Mouse (Mus musculus) midbrain, embryonic 14.5 days (tissue): ENCODE measurements around the gene Bik. TPM values are rescaled to one million over a fixed set of nuclear protein-coding genes. Genes with fewer than 3 reads are reported as not detected.

Experiments used
- ATAC-seq: fragments of 200-750 bp; cut with Nextera tagmentation; 2 replicates; pipeline ENCODE4 v1.8.0; 2017; ENCODE audit warnings: moderate number of reproducible peaks, moderate library complexity; ENCODE audit not compliant: low FRiP score, low TSS enrichment
- DNase-seq: peaks from one replicate; pipeline ENCODE4 v3.0.0-alpha.2; 2015
- H3K27ac ChIP-seq: fragments of 300-500 bp; sonication (generic); replicated peaks from 2 replicates; pipeline ENCODE4 v1.5.1; 2014; ENCODE audit warnings: mild to moderate bottlenecking, low read depth, low read length, moderate library complexity
- H3K27me3 ChIP-seq: fragments of 300-500 bp; sonication (generic); 2 replicates; pipeline ENCODE4 v1.6.1; 2014; ENCODE audit warnings: low read length, control low read depth, mixed read lengths; ENCODE audit not compliant: control insufficient read depth, insufficient read depth
- H3K36me3 ChIP-seq: fragments of 300-500 bp; sonication (generic); 2 replicates; pipeline ENCODE4 v1.6.1; 2014; ENCODE audit warnings: low read length, control low read depth; ENCODE audit not compliant: control insufficient read depth, insufficient read depth
- H3K4me1 ChIP-seq: fragments of 300-500 bp; sonication (generic); 2 replicates; pipeline ENCODE4 v1.6.1; 2014; ENCODE audit warnings: mild to moderate bottlenecking, antibody characterized with exemption, low read length, control low read depth; ENCODE audit not compliant: control insufficient read depth, insufficient read depth
- H3K4me2 ChIP-seq: fragments of 300-500 bp; sonication (generic); 2 replicates; pipeline ENCODE4 v1.6.1; 2014; ENCODE audit warnings: mild to moderate bottlenecking, low read length, moderate library complexity
- H3K4me3 ChIP-seq: fragments of 300-500 bp; sonication (generic); replicated peaks from 2 replicates; pipeline ENCODE4 v1.5.1; 2014; ENCODE audit warnings: low read depth, low read length
- H3K9ac ChIP-seq: fragments of 300-500 bp; sonication (generic); replicated peaks from 2 replicates; pipeline ENCODE4 v1.6.1; 2014; ENCODE audit warnings: mild to moderate bottlenecking, low read length, moderate library complexity
- H3K9me3 ChIP-seq: fragments of 300-500 bp; sonication (generic); 2 replicates; pipeline ENCODE4 v1.6.1; 2016; ENCODE audit warnings: low read length, control low read depth, mixed read lengths; ENCODE audit not compliant: control insufficient read depth
- WGBS: fragments of 180-500 bp; shearing (Covaris S2); extraction: QIAGEN DNeasy Blood & Tissue Kit; methylation state at CpG from one replicate; pipeline ENCODE4 v1.1.7; 2014; 5-methylcytosine and 5-hydroxymethylcytosine counted together
- polyA plus RNA-seq: library from polyadenylated mRNA; unstranded; fragments of >200 nt; fragmentation: Nextera tagmentation; extraction: Ambion mirVana; gene quantifications from 2 replicates; pipeline ENCODE4 v1.2.1, GENCODE M21; 2014

Bik gene
- polyA plus RNA-seq, 1 experiment from 2014 or later, result 0.30 TPM

DNA sequence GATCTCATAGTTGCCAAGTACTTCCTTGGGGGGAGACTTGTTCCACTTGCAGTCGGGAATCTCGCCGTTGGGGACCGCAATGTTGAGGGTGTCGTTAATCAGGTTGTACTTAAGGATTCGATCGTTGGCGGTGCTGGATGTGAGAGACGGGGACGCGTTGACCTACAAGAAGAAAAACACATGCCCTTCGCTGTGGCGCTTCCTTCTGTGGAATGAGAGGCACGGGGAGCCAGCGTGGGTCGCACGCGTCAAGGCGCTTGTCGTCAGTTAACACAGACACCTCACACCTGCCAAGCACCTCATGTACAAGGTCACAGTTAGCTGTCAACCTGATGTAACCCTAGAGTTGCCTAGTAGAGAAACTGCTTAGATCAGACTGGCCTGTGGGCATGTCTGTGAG is 37.2 kb upstream of the Bik start:
- no peaks in the 10 kb centered on the region for H3K9me3 ChIP-seq
- H3K27me3 ChIP-seq, result no peaks in the 10 kb centered on the region
- no peak for ATAC-seq
- no peak overlapping the region for H3K4me3 ChIP-seq
- DNase-seq, result no peak
- H3K27ac ChIP-seq, result no peak overlapping the region
- H3K4me1 ChIP-seq, result no peaks in the 10 kb centered on the region
- H3K9ac ChIP-seq, result no peak overlapping the region
- peaks cover 93% of the 10 kb centered on the region for H3K36me3 ChIP-seq
- H3K4me2 ChIP-seq, result no peak overlapping the region
- 96% methylated on average over 20 of the region's 20 CpGs for WGBS

DNA sequence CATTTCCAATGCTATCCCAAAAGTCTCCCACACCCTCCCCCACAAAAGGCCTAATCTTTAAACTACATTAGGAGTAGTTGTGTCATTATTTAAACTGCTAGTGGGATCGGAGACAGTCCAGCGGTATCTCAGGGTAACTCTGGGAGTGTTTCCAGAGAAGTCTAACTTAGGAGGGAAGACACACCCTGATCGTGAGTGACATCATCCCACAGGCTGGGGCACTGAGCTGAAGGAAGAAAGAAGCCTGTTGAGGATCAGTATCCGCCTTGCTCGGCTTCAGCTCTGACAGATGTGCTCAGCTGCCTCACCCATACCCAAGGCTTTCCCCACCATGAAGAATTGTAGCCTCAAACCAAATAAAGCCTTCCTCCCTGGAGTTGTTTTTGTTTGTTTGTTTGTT is 34.8 kb upstream of the Bik start:
- ATAC-seq, result no peak
- H3K36me3 ChIP-seq, result peaks cover 97% of the 10 kb centered on the region

GRCm38 (mm10) chr15:83493856-83494571 is 32.6 kb upstream of the Bik start:
- DNase-seq, result no peak
- Histone ChIP-seq H3K4me1 (no peaks in the 10 kb centered on the region), H3K4me3 (no peak overlapping the region), H3K27ac (no peak overlapping the region), H3K9ac (no peak overlapping the region), H3K36me3 (peaks cover 99% of the 10 kb centered on the region), H3K9me3 (no peaks in the 10 kb centered on the region), H3K27me3 (no peaks in the 10 kb centered on the region), H3K4me2 (no peak overlapping the region)
- 93% methylated on average over 7 of the region's 7 CpGs for WGBS
- ATAC-seq, result no peak

More for the DNA sequence above, 34.8 kb upstream of the Bik start:
- DNase-seq, result no peak
- no peaks in the 10 kb centered on the region for H3K9me3 ChIP-seq
- no peak overlapping the region for H3K4me2 ChIP-seq
- 93% methylated on average over 5 of the region's 5 CpGs for WGBS
- H3K27me3 ChIP-seq, result no peaks in the 10 kb centered on the region
- H3K9ac ChIP-seq, result no peak overlapping the region
- H3K4me1 ChIP-seq, result no peaks in the 10 kb centered on the region
- H3K27ac ChIP-seq, result no peak overlapping the region
- no peak overlapping the region for H3K4me3 ChIP-seq

DNA sequence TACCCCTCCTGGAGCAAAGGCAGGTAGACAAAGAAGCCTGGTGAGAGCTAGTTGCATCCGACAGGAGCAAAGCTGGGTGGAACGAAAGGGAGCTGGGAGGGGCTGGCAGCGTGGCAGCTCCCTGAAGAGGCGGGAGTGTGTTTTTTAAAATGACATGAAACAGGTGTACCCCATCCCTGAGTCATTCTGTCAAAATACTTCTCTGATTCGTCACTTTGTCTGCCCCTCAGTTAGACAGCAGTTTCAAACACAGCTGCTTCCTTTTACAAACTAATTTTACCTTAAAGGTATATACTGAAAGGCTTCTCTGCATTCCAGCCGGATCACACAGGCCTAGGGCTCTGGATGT is 32.1 kb upstream of the Bik start:
- Histone ChIP-seq H3K36me3 (peaks cover 99% of the 10 kb centered on the region), H3K27ac (no peak overlapping the region), H3K9me3 (no peaks in the 10 kb centered on the region), H3K27me3 (no peaks in the 10 kb centered on the region), H3K4me1 (no peaks in the 10 kb centered on the region), H3K9ac (no peak overlapping the region), H3K4me3 (no peak overlapping the region), H3K4me2 (no peak overlapping the region)
- ATAC-seq, result no peak
- 84% methylated on average over 6 of the region's 6 CpGs for WGBS
- no peak for DNase-seq

DNA sequence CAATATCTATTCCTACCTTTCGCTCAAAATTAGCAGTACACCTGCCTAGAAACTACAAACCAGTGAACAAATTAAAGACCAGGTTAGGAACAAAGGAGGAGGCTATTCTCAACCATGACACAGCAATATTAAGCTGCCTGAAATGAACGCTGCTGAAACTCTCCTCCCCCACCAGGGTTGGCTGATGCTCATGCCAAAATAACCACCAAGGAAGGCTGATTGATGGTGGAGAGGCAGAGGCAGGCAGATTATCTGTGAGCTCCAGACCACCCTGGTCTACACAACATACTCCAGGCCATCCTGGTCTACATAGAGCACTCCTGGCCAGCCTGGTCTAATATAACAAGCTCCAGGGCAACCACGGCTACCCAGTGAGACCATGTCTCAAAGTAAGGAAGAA is 31.5 kb upstream of the Bik start:
- no peak overlapping the region for H3K27ac ChIP-seq
- no peak overlapping the region for H3K4me2 ChIP-seq
- H3K4me3 ChIP-seq, result no peak overlapping the region
- H3K4me1 ChIP-seq, result no peaks in the 10 kb centered on the region
- H3K27me3 ChIP-seq, result no peaks in the 10 kb centered on the region
- H3K9ac ChIP-seq, result no peak overlapping the region
- peaks cover 99% of the 10 kb centered on the region for H3K36me3 ChIP-seq
- 86% methylated on average over 3 of the region's 3 CpGs for WGBS
- no peak for ATAC-seq
- H3K9me3 ChIP-seq, result no peaks in the 10 kb centered on the region
- no peak for DNase-seq

- Histone ChIP-seq H3K36me3 (peaks cover 99% of the 10 kb centered on the region), H3K27me3 (no peaks in the 10 kb centered on the region), H3K27ac (no peak overlapping the region), H3K4me1 (no peaks in the 10 kb centered on the region), H3K9ac (no peak overlapping the region), H3K4me3 (no peak overlapping the region), H3K4me2 (no peak overlapping the region), H3K9me3 (no peaks in the 10 kb centered on the region)
- 75% methylated on average over 22 of the region's 22 CpGs for WGBS
- DNase-seq (no peak), ATAC-seq (no peak)
Measured at GRCm38 (mm10) chr15:83495787-83496367, 30.8 kb upstream of the Bik start.

DNA sequence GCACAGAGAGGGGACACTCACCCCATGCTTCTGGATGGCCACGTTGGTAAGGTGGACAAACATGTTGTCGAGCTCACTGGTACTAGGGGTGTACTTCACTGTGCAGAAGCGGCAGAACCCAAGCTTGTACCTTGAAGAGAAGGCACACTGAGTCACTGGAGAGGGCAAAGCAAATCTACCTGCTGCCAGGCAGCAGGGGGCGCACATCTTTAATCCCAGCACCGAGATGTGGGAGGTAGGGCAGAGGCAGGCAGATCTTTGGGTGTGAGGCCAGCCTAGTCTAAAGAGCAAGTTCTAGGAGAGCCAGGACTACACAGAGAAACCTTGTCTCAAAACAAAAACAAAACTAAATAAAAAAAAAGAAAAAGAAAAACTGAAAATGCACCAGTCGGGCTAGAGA is 29.4 kb upstream of the Bik start:
- no peaks in the 10 kb centered on the region for H3K4me1 ChIP-seq
- no peak overlapping the region for H3K4me2 ChIP-seq
- H3K27me3 ChIP-seq, result no peaks in the 10 kb centered on the region
- no peak overlapping the region for H3K4me3 ChIP-seq
- H3K9ac ChIP-seq, result no peak overlapping the region
- DNase-seq (no peak), ATAC-seq (no peak)
- H3K27ac ChIP-seq, result no peak overlapping the region
- peaks cover 95% of the 10 kb centered on the region for H3K36me3 ChIP-seq
- 93% methylated on average over 6 of the region's 6 CpGs for WGBS
- no peaks in the 10 kb centered on the region for H3K9me3 ChIP-seq

DNA sequence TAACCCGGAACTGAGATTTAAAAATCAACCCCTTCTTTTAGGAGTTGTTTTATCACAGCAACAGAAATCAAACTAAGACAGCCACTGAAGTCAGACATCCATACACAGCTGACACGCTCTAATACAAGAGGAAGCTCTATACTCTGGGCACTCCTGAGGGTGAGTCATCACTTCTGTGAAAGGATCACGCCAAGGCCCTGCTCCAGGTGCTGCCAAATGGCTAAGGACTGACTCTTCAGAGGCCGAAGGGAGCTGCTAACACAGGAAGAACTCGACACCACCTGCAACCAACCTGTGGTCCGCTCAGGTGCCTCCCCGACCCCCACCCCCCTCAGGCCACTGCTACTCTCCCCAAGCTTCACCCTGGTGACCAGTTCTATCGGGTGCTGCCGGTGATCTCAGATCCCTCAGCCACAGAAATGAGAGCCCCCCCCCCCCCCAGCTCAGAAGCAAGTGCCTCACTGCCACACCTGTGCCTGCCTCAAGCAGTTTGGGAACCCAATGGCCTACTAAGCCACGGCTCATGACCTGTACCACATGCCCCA is 27.4 kb upstream of the Bik start:
- ATAC-seq, result no peak
- 94% methylated on average over 10 of the region's 10 CpGs for WGBS
- Histone ChIP-seq H3K36me3 (peaks cover 93% of the 10 kb centered on the region), H3K9ac (no peak overlapping the region), H3K9me3 (no peaks in the 10 kb centered on the region), H3K4me1 (no peaks in the 10 kb centered on the region), H3K4me2 (no peak overlapping the region), H3K4me3 (no peak overlapping the region), H3K27me3 (no peaks in the 10 kb centered on the region), H3K27ac (no peak overlapping the region)
- no peak for DNase-seq

DNA sequence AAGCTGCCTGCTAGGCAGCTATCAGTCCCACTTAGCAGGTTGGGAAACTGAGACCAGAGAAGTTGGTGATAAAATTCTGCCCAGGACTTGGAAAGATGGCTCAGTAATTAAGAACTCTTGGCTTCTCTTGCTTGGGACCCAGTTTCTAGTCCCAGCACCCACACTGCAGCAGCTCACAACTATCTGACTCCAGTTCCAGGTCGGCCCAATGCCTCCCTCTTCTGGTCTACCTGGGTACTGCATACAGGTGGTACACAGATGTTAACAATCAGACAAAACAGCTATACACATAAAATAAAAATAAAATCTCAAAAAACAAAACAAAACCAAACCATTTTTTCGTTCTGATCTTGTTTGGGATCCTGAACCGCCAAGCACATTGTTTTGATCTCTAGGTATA is 26.3 kb upstream of the Bik start:
- Histone ChIP-seq H3K9ac (no peak overlapping the region), H3K4me2 (no peak overlapping the region), H3K27ac (no peak overlapping the region), H3K4me1 (no peaks in the 10 kb centered on the region), H3K27me3 (no peaks in the 10 kb centered on the region), H3K9me3 (no peaks in the 10 kb centered on the region), H3K4me3 (no peak overlapping the region), H3K36me3 (peaks cover 89% of the 10 kb centered on the region)
- DNase-seq, result no peak
- no peak for ATAC-seq
- 61% methylated on average over 3 of the region's 3 CpGs for WGBS
